Mouse (Mus musculus) effector memory CD4-positive, alpha-beta T cell, adult 7 months (primary cell): Measurements from ENCODE around the gene Cutc. TPM values are rescaled to one million over a fixed set of nuclear protein-coding genes. Genes with fewer than 3 reads are reported as not detected.

Experiments
- polyA plus RNA-seq: library from polyadenylated mRNA; unstranded; fragments of 100-300 nt; shearing (Covaris generic); gene quantifications from one replicate; pipeline ENCODE4 v1.2.1, GENCODE M21; 2017

Gene Cutc
- 7.8 TPM for polyA plus RNA-seq

GRCm38 (mm10) chr19:43752489-43753225, at the start of gene Cutc, which contains the start of gene Cox15:
Cutc (plus strand) TSS chr19:43752996.
Cox15 (minus strand) TSS chr19:43753000.

GRCm38 (mm10) chr19:43781980-43782379, 29.2 kb downstream of the Cutc start, which contains the start of gene Abcc2:
Abcc2 (plus strand) TSS chr19:43782192.

Other genes starting within 250 kb of the Cutc start
- 398 TPM for gene Got1, start 228.4 kb upstream of the Cutc start, polyA plus RNA-seq
- not detected for gene Nkx2-3, start 140.7 kb upstream of the Cutc start, polyA plus RNA-seq
- 45.8 TPM for gene Slc25a28, start 78.1 kb upstream of the Cutc start, polyA plus RNA-seq
- gene Entpd7, start 63.3 kb upstream of the Cutc start, polyA plus RNA-seq, result 1.3 TPM
- gene Cox15, start within 50 bp of the Cutc start, polyA plus RNA-seq, result 15.7 TPM
- gene Abcc2, start 29.2 kb downstream of the Cutc start, polyA plus RNA-seq, result 0.37 TPM
- gene Dnmbp, start 187.2 kb downstream of the Cutc start, polyA plus RNA-seq, result 7.5 TPM
- gene Cpn1, start 233.6 kb downstream of the Cutc start, polyA plus RNA-seq, result not detected